Mouse (Mus musculus) c-Kit-positive CD71-negative TER-119-negative erythroid progenitor cells, embryonic 14.5 days (primary cell): ENCODE measurements around the gene Ankrd34a.

Source experiments
- DNase-seq: peaks from one replicate; pipeline ENCODE4 v3.0.0-alpha.2; 2013; ENCODE audit warnings: low read depth

The Ankrd34a gene

GRCm38 (mm10) chr3:96606618-96607017 lies 10.2 kb downstream of the Ankrd34a start:
- no peak for DNase-seq

- no peak for DNase-seq
Measured at GRCm38 (mm10) chr3:96617941-96618340, 21.5 kb downstream of the Ankrd34a start.

GRCm38 (mm10) chr3:96623201-96623600 lies 26.8 kb downstream of the Ankrd34a start:
- no peak for DNase-seq

- DNase-seq: peak; percentile 98
Measured at GRCm38 (mm10) chr3:96629729-96630600, 33.5 kb downstream of the Ankrd34a start, which contains the start of gene Rbm8a. TSS of gene Rbm8a (plus strand) at chr3:96629933.

- DNase-seq: no peak
Measured at GRCm38 (mm10) chr3:96632058-96632457, 35.6 kb downstream of the Ankrd34a start.

- DNase-seq: no peak
Measured at GRCm38 (mm10) chr3:96634015-96634414, 37.6 kb downstream of the Ankrd34a start.

GRCm38 (mm10) chr3:96634928-96635879 lies 38.8 kb downstream of the Ankrd34a start, which contains the start of the genes Pex11b and Gm42957:
TSS of gene Pex11b (plus strand) at chr3:96635376.
TSS of gene Gm42957 (plus strand) at chr3:96635474.
- peak; percentile 73 for DNase-seq

GRCm38 (mm10) chr3:96635906-96636305 lies 39.5 kb downstream of the Ankrd34a start:
- peak; percentile 10 for DNase-seq

GRCm38 (mm10) chr3:96636448-96636847 lies 40.0 kb downstream of the Ankrd34a start:
- no peak for DNase-seq

GRCm38 (mm10) chr3:96639219-96639618 lies 42.8 kb downstream of the Ankrd34a start:
- peak; percentile 58 for DNase-seq

- DNase-seq: no peak
Measured at GRCm38 (mm10) chr3:96645018-96645649, 48.7 kb downstream of the Ankrd34a start, which contains the start of gene Itga10. TSS of gene Itga10 (plus strand) at chr3:96645584.

GRCm38 (mm10) chr3:96647365-96647764 lies 50.9 kb downstream of the Ankrd34a start:
- DNase-seq: no peak
